12 mouse cellular contexts compared by ENCODE assay signal in the genomic region with DNA sequence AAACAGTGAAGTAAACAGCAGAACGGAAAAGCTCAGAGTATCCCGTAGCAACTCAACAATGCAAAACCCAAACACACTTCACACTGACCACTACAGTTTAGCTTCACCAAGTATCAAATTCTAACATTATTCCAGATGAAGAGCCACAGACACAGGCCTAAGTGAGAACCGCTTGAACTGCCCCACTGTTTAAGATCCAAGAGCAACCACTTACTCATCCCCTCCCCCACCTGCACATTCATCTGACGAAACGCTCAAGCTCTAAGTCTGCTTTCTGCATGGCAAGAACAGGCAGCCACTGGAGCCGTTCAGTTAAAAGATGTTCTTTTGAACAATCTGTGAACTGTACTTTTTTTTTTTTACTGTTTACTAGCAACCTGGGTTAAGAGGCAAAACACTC. TPM values are rescaled to one million over a fixed set of nuclear protein-coding genes. Genes with fewer than 3 reads are reported as not detected.
DNase-seq lines count a peak whose midpoint lies in the region; ATAC-seq and TF ChIP-seq lines count a peak whose summit lies in the region.
"Had no signal": no experiment of that assay in that cellular context is flagged by ENCODE, and none has a peak within 500 bp of the region (broad histone marks: within the 10 kb centered on the region; RNA-seq: fewer than 3 reads in every experiment).

No protein-coding gene starts in this region.

- H3K4me2 ChIP-seq in heart, embryonic 11.5 days, result 0 out of 2 replicates have a peak overlapping the region, but pooled peaks have one; percentile 5
- no peak overlapping the region for H3K4me2 ChIP-seq in neural tube, embryonic 12.5 days (replicated peaks)
- H3K4me2 ChIP-seq in limb, embryonic 14.5 days (replicated peaks; ENCODE audit: low read depth, low read length, severe bottlenecking), result no peak overlapping the region
- no peak overlapping the region for H3K4me2 ChIP-seq in intestine, postnatal 0 days (replicated peaks; ENCODE audit: low read depth)

- H3K4me3 ChIP-seq in heart, embryonic 11.5 days (ENCODE audit: low read depth, low read length), result no peak overlapping the region
- H3K4me3 ChIP-seq in neural tube, embryonic 12.5 days, result no peak overlapping the region
- H3K4me3 ChIP-seq in limb, embryonic 14.5 days (replicated peaks; ENCODE audit: low read length), result no peak overlapping the region
- no peak overlapping the region for H3K4me3 ChIP-seq in intestine, postnatal 0 days (ENCODE audit: low read depth, low read length)
- H3K4me3 ChIP-seq: erythroblast, embryonic 14.5 days had no signal

- no peak for DNase-seq in heart, adult 18-20 months
- DNase-seq in neural tube, embryonic 10.5 days (ENCODE audit: extremely low spot score, low spot score), result no peak
- DNase-seq in limb, embryonic 14.5 days (ENCODE audit: low spot score), result peak; percentile 26
- DNase-seq in left cerebral cortex, adult 8-10 months (ENCODE audit: low spot score in 2 of 2), result no peak
- DNase-seq: adrenal gland, postnatal 14 days; cerebellum, adult 9-10 months had no signal

- WGBS in heart, embryonic 11.5 days (ENCODE audit: insufficient replicate concordance), result 43% methylated on average over 6 of the region's 6 CpGs
- WGBS in neural tube, embryonic 12.5 days, result 51% methylated on average over 6 of the region's 6 CpGs
- WGBS in limb, embryonic 14.5 days, result 46% methylated on average over 6 of the region's 6 CpGs
- WGBS in intestine, postnatal 0 days, result 52% methylated on average over 6 of the region's 6 CpGs

- TF ChIP-seq CTCF in intestine, postnatal 0 days (IDR thresholded peaks at IDR 0.05; ENCODE audit: low read depth), result no peak

- TF ChIP-seq POLR2A in limb, embryonic 14.5 days (IDR thresholded peaks at IDR 0.05; ENCODE audit: borderline replicate concordance, extremely low read depth, insufficient read depth, insufficient read length), result no peak

- no peak for ATAC-seq in heart, embryonic 11.5 days (replicated peaks; ENCODE audit: insufficient number of reproducible peaks, low FRiP score, low TSS enrichment)
- peak; percentile 41; the same call in 1 of the 2 replicates for ATAC-seq in neural tube, embryonic 12.5 days (ENCODE audit: low FRiP score, low read depth)
- ATAC-seq in limb, embryonic 14.5 days (ENCODE audit: low FRiP score, low read depth), result no peak
- no peak for ATAC-seq in intestine, postnatal 0 days
- ATAC-seq in monocyte, adult 5-6 weeks (replicated peaks; ENCODE audit: insufficient number of reproducible peaks, low FRiP score, low TSS enrichment, poor library complexity, severe bottlenecking), result no peak
- ATAC-seq: inflammation-experienced regulatory T-cells, adult 6 months had no signal

- H3K4me1 ChIP-seq in heart, embryonic 11.5 days (ENCODE audit: control insufficient read depth, insufficient read depth, low read length), result peaks cover 13% of the 10 kb centered on the region
- no peaks in the 10 kb centered on the region for H3K4me1 ChIP-seq in neural tube, embryonic 12.5 days
- H3K4me1 ChIP-seq in limb, embryonic 14.5 days (ENCODE audit: control insufficient read depth, insufficient read depth, low read length), result peaks cover 8% of the 10 kb centered on the region
- H3K4me1 ChIP-seq in intestine, postnatal 0 days (replicated peaks; ENCODE audit: control insufficient read depth, insufficient read depth, low read length), result 0 out of 2 replicates have a peak, but pooled peaks cover 3% of the 10 kb centered on the region

- no peaks in the 10 kb centered on the region for H3K36me3 ChIP-seq in heart, embryonic 11.5 days (ENCODE audit: control insufficient read depth, insufficient read depth, low read length)
- no peaks in the 10 kb centered on the region for H3K36me3 ChIP-seq in neural tube, embryonic 12.5 days
- no peaks in the 10 kb centered on the region for H3K36me3 ChIP-seq in limb, embryonic 14.5 days (ENCODE audit: control insufficient read depth, insufficient read depth, low read length)
- H3K36me3 ChIP-seq in intestine, postnatal 0 days (ENCODE audit: control insufficient read depth, insufficient read depth), result no peaks in the 10 kb centered on the region

- H3K9me3 ChIP-seq in heart, embryonic 11.5 days (replicated peaks; ENCODE audit: control insufficient read depth, low read length), result no peaks in the 10 kb centered on the region
- H3K9me3 ChIP-seq in neural tube, embryonic 12.5 days, result no peaks in the 10 kb centered on the region
- no peaks in the 10 kb centered on the region for H3K9me3 ChIP-seq in limb, embryonic 14.5 days (ENCODE audit: control insufficient read depth, low read length)
- H3K9me3 ChIP-seq in intestine, postnatal 0 days (ENCODE audit: control insufficient read depth), result no peaks in the 10 kb centered on the region

- H3K27ac ChIP-seq in heart, embryonic 11.5 days (ENCODE audit: low read depth, low read length), result no peak overlapping the region
- H3K27ac ChIP-seq in neural tube, embryonic 12.5 days, result no peak overlapping the region
- H3K27ac ChIP-seq in limb, embryonic 14.5 days (replicated peaks; ENCODE audit: low read depth, low read length), result no peak overlapping the region
- H3K27ac ChIP-seq in intestine, postnatal 0 days (ENCODE audit: low read depth, low read length), result no peak overlapping the region

- no peaks in the 10 kb centered on the region for H3K27me3 ChIP-seq in heart, embryonic 11.5 days (ENCODE audit: control insufficient read depth, insufficient read depth, low read length)
- peaks cover 3% of the 10 kb centered on the region; the same call in 1 of the 2 replicates for H3K27me3 ChIP-seq in neural tube, embryonic 12.5 days (replicated peaks)
- H3K27me3 ChIP-seq in limb, embryonic 14.5 days (ENCODE audit: control insufficient read depth, insufficient read depth, low read length), result no peaks in the 10 kb centered on the region
- no peaks in the 10 kb centered on the region for H3K27me3 ChIP-seq in intestine, postnatal 0 days (replicated peaks; ENCODE audit: control insufficient read depth, insufficient read depth, low read length)

- H3K9ac ChIP-seq in heart, embryonic 11.5 days (ENCODE audit: low read depth, low read length), result no peak overlapping the region
- H3K9ac ChIP-seq in neural tube, embryonic 12.5 days, result no peak overlapping the region
- no peak overlapping the region for H3K9ac ChIP-seq in limb, embryonic 14.5 days (ENCODE audit: low read depth, low read length, severe bottlenecking)
- H3K9ac ChIP-seq in intestine, postnatal 0 days (ENCODE audit: low read depth, low read length), result no peak overlapping the region

RNA-seq across cellular contexts. Expression of a gene that starts 32.5 kb away (rescaled TPM):
- polyA plus RNA-seq in heart, embryonic 11.5 days (2014; fragmentation: Nextera tagmentation; extraction: Ambion mirVana), result 11.2 and 13.4 TPM in 2 replicates
- 10 to 100 TPM; 14.3 to 16.9 TPM for total RNA-seq in heart, adult 18-20 months (2021)
- 6.8 and 7.0 TPM in 2 replicates for polyA plus RNA-seq in neural tube, embryonic 12.5 days (2016; fragmentation: Nextera tagmentation; extraction: Ambion mirVana)
- polyA plus RNA-seq in limb, embryonic 14.5 days (2012; rRNA removed), result 26.6 and 27.7 TPM in 2 replicates
- 14.0 and 16.8 TPM in 2 replicates for polyA plus RNA-seq in limb, embryonic 14.5 days (2014; fragmentation: Nextera tagmentation; extraction: Ambion mirVana)
- 10 to 100 TPM in 1 of 4 experiments, 1 to 10 TPM in 3; 9.5 to 10.3 (median 9.7) TPM for total RNA-seq in left cerebral cortex, adult 8-10 months (2022)
- polyA plus RNA-seq in intestine, postnatal 0 days (2015; fragmentation: Nextera tagmentation; extraction: Ambion mirVana), result 21.6 and 22.3 TPM in 2 replicates
- total RNA-seq in monocyte, adult 5-6 weeks (2017), result 4.6 to 6.6 TPM (median 4.8 TPM) in 3 replicates
